Mouse (Mus musculus) forebrain, embryonic 11.5 days (tissue): Measurements from ENCODE around the gene Sstr1. TPM values are rescaled to one million over a fixed set of nuclear protein-coding genes. Genes with fewer than 3 reads are reported as not detected.

Experiments used
- ATAC-seq: fragments of 200-750 bp; cut with Nextera tagmentation; replicated peaks from 2 replicates; pipeline ENCODE4 v1.8.0; 2017; ENCODE audit warnings: moderate TSS enrichment; ENCODE audit not compliant: low FRiP score
- DNase-seq: peaks from one replicate; pipeline ENCODE4 v3.0.0-alpha.2; 2017; ENCODE audit warnings: low spot score
- H3K27ac ChIP-seq: fragments of 300-500 bp; sonication (generic); 2 replicates; pipeline ENCODE4 v1.5.1; 2014; ENCODE audit warnings: low read depth, low read length
- H3K27me3 ChIP-seq: fragments of 300-500 bp; sonication (generic); 2 replicates; pipeline ENCODE4 v1.6.1; 2014; ENCODE audit warnings: mild to moderate bottlenecking, low read length, mixed read lengths; ENCODE audit not compliant: control insufficient read depth, insufficient read depth
- H3K36me3 ChIP-seq: fragments of 300-500 bp; sonication (generic); 2 replicates; pipeline ENCODE4 v1.6.1; 2014; ENCODE audit warnings: mild to moderate bottlenecking, low read length, moderate library complexity, mixed read lengths; ENCODE audit not compliant: control insufficient read depth, insufficient read depth
- H3K4me1 ChIP-seq: fragments of 300-500 bp; sonication (generic); replicated peaks from 2 replicates; pipeline ENCODE4 v1.6.1; 2014; ENCODE audit warnings: low read length, mixed read lengths; ENCODE audit not compliant: control insufficient read depth, insufficient read depth
- H3K4me2 ChIP-seq: fragments of 300-500 bp; sonication (generic); 2 replicates; pipeline ENCODE4 v1.6.1; 2014; ENCODE audit warnings: low read depth, mild to moderate bottlenecking, low read length, moderate library complexity, mixed read lengths; ENCODE audit not compliant: severe bottlenecking
- H3K4me3 ChIP-seq: fragments of 300-500 bp; sonication (generic); 2 replicates; pipeline ENCODE4 v1.5.1; 2014; ENCODE audit warnings: low read depth, low read length
- H3K9ac ChIP-seq: fragments of 300-500 bp; sonication (generic); 2 replicates; pipeline ENCODE4 v1.6.1; 2014; ENCODE audit warnings: low read length
- H3K9me3 ChIP-seq: fragments of 300-500 bp; sonication (generic); 2 replicates; pipeline ENCODE4 v1.6.1; 2016; ENCODE audit warnings: low read length, mixed read lengths; ENCODE audit not compliant: control insufficient read depth
- WGBS: fragments of 180-500 bp; shearing (Covaris S2); extraction: QIAGEN DNeasy Blood & Tissue Kit; methylation state at CpG from one replicate; pipeline ENCODE4 v1.1.7; 2014; 5-methylcytosine and 5-hydroxymethylcytosine counted together
- polyA plus RNA-seq: library from polyadenylated mRNA; unstranded; fragments of >200 nt; fragmentation: Nextera tagmentation; extraction: Ambion mirVana; gene quantifications from 2 replicates; pipeline ENCODE4 v1.2.1, GENCODE M21; 2014

Sstr1 gene
- polyA plus RNA-seq: not detected in 2 replicates

- Histone ChIP-seq H3K4me2 (peak within 1 kb of the TSS; percentile 80), H3K4me1 (peaks cover 20% of the 10 kb centered on the region), H3K27ac (no peak within 1 kb of the TSS), H3K9ac (0 out of 2 replicates have a peak within 1 kb of the TSS, but pooled peaks have one; percentile 23), H3K36me3 (no peaks in the 10 kb centered on the region), H3K27me3 (peaks cover 42% of the 10 kb centered on the region), H3K9me3 (no peaks in the 10 kb centered on the region), H3K4me3 (peak within 1 kb of the TSS; percentile 40)
- WGBS: 11% methylated on average over 21 of the region's 21 CpGs
- DNase-seq (peak; percentile 52), ATAC-seq (no peak)
Observed at GRCm38 (mm10) chr12:58211163-58212071, at the start of gene Sstr1. Gene Sstr1 (plus strand): TSS chr12:58211772.

- ATAC-seq (no peak), DNase-seq (no peak)
- 94% methylated on average over 1 of the region's 1 CpGs for WGBS
- Histone ChIP-seq H3K27me3 (no peaks in the 10 kb centered on the region), H3K4me1 (no peaks in the 10 kb centered on the region), H3K27ac (no peak overlapping the region), H3K4me3 (no peak overlapping the region), H3K9me3 (no peaks in the 10 kb centered on the region), H3K36me3 (no peaks in the 10 kb centered on the region), H3K4me2 (no peak overlapping the region), H3K9ac (no peak overlapping the region)
Observed at GRCm38 (mm10) chr12:58198810-58199209, 12.8 kb upstream of the Sstr1 start.

- no peak for DNase-seq
- Histone ChIP-seq H3K9me3 (no peaks in the 10 kb centered on the region), H3K4me1 (no peaks in the 10 kb centered on the region), H3K4me2 (no peak overlapping the region), H3K4me3 (no peak overlapping the region), H3K27ac (no peak overlapping the region), H3K9ac (no peak overlapping the region), H3K27me3 (no peaks in the 10 kb centered on the region), H3K36me3 (no peaks in the 10 kb centered on the region)
- ATAC-seq: no peak
Observed at GRCm38 (mm10) chr12:58201190-58201589, 10.4 kb upstream of the Sstr1 start.

- no peaks in the 10 kb centered on the region for H3K36me3 ChIP-seq
- H3K27ac ChIP-seq: no peak overlapping the region
- 87% methylated on average over 1 of the region's 1 CpGs for WGBS
- peaks cover 8% of the 10 kb centered on the region; the same call in 1 of the 2 replicates for H3K4me1 ChIP-seq
- H3K9ac ChIP-seq: no peak overlapping the region
- no peak for DNase-seq
- H3K4me3 ChIP-seq: no peak overlapping the region
- H3K9me3 ChIP-seq: no peaks in the 10 kb centered on the region
- no peak overlapping the region for H3K4me2 ChIP-seq
- H3K27me3 ChIP-seq: peaks cover 27% of the 10 kb centered on the region
- ATAC-seq: no peak
Observed at GRCm38 (mm10) chr12:58207956-58208355, 3.6 kb upstream of the Sstr1 start.

GRCm38 (mm10) chr12:58212261-58212923 lies 820 bp downstream of the Sstr1 start:
- Histone ChIP-seq H3K27ac (no peak overlapping the region), H3K4me2 (peak overlapping the region; percentile 80), H3K4me3 (peak overlapping the region; percentile 40), H3K4me1 (peaks cover 20% of the 10 kb centered on the region), H3K36me3 (no peaks in the 10 kb centered on the region), H3K9ac (0 out of 2 replicates have a peak overlapping the region, but pooled peaks have one; percentile 23), H3K9me3 (no peaks in the 10 kb centered on the region), H3K27me3 (peaks cover 42% of the 10 kb centered on the region)
- under 1% methylated on average over 38 of the region's 39 CpGs for WGBS
- DNase-seq (peak; percentile 67), ATAC-seq (peak; percentile 56)

GRCm38 (mm10) chr12:58212924-58213450 lies 1.4 kb downstream of the Sstr1 start:
- WGBS: 2% methylated on average over 29 of the region's 29 CpGs
- H3K9ac ChIP-seq: no peak overlapping the region
- peaks cover 42% of the 10 kb centered on the region for H3K27me3 ChIP-seq

GRCm38 (mm10) chr12:58213451-58214288 lies 2.1 kb downstream of the Sstr1 start:
- peak overlapping the region; percentile 80 for H3K4me2 ChIP-seq
- DNase-seq (peak; percentile 76), ATAC-seq (peak; percentile 69)
- H3K4me3 ChIP-seq: peak overlapping the region; percentile 40
- no peak overlapping the region for H3K9ac ChIP-seq
- H3K4me1 ChIP-seq: peaks cover 20% of the 10 kb centered on the region
- peaks cover 42% of the 10 kb centered on the region for H3K27me3 ChIP-seq
- H3K27ac ChIP-seq: no peak overlapping the region
- no peaks in the 10 kb centered on the region for H3K9me3 ChIP-seq
- no peaks in the 10 kb centered on the region for H3K36me3 ChIP-seq
- WGBS: under 1% methylated on average over 37 of the region's 40 CpGs

More at GRCm38 (mm10) chr12:58212924-58213450, 1.4 kb downstream of the Sstr1 start:
- DNase-seq: peak; percentile 64
- peak; percentile 45 for ATAC-seq
- H3K4me2 ChIP-seq: peak overlapping the region; percentile 80
- no peaks in the 10 kb centered on the region for H3K36me3 ChIP-seq
- peaks cover 20% of the 10 kb centered on the region for H3K4me1 ChIP-seq
- no peak overlapping the region for H3K27ac ChIP-seq
- peak overlapping the region; percentile 40 for H3K4me3 ChIP-seq
- no peaks in the 10 kb centered on the region for H3K9me3 ChIP-seq
